Mouse (Mus musculus): ENCODE measurements around the gene Lck.

Lck gene

GRCm38 (mm10) chr4:129507434-129508236 lies 65.8 kb downstream of the Lck start:
- no peak for DNase-seq

DNA sequence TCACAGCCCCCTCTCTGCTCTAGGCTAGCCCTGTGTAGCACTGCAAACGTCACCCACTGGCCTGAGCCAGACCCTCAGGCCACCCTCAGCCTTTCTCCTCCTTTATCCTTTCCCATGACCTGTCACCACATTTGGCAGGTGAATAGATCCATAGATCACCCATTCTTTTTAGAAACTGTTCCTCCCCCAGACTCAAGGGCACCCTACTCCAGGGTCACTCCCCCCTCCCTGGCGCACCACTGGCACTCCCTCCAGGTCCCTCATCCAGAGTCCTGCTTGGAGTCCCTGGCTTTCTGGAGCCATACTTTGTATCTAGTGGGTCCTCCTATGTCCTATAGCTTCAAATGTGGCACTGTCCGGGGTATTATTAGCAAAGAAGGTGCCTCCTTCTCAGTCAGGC lies 67.9 kb downstream of the Lck start:
- DNase-seq, result no peak

- DNase-seq, result no peak
These were observed 70.5 kb downstream of the Lck start for GRCm38 (mm10) chr4:129502901-129503444.

GRCm38 (mm10) chr4:129502327-129502888 lies 71.0 kb downstream of the Lck start:
- no peak for DNase-seq

DNA sequence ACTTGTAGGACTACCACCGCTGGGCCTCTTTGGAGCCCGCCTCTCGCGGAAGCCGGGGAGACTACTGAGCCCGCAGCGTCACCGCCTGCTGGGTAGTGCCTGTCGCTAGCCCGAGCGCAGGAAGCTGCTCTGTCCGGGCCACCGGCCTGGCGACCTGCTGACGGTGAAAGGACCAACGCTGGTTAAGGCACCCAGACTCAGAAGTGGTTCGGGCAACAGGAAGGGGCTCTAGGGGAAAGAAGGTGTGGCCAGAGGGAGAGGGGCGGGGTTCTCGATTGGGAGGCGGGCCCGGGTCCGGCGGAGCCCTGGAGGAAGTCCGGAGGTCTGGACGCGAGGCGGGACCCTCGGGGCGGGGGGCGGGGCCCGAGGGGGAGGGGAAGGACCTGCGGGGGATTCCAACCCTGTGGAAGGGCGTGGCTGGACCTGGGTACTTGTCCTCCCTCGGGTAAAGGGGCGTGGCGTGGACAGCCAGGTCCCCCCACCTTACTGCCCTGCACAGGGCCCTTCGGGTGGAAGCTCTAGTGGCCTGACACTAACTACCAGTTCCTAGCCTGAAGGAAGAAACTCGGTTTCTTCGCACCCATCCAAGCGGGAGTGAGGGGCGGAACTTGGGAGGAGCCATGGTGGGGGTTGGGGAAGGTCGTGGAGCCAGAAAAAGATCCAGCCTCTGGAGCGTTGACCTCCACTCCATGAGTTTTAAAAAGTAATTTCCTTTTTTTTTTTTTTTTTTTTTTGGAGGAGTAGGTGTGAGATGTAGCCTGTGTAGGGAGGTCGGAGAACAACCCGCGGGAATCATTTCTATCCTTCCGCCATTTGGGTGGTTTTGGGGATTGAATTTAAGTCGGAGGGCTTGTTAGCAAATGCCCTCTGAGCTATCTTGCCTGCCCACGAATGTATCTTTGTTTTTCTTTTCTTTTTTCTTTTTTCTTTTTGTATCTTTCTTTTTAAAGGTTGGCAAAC lies 72.6 kb downstream of the Lck start:
- DNase-seq, result peak; percentile 95

- DNase-seq, result no peak
These were observed 73.4 kb downstream of the Lck start for GRCm38 (mm10) chr4:129500017-129500416.

DNA sequence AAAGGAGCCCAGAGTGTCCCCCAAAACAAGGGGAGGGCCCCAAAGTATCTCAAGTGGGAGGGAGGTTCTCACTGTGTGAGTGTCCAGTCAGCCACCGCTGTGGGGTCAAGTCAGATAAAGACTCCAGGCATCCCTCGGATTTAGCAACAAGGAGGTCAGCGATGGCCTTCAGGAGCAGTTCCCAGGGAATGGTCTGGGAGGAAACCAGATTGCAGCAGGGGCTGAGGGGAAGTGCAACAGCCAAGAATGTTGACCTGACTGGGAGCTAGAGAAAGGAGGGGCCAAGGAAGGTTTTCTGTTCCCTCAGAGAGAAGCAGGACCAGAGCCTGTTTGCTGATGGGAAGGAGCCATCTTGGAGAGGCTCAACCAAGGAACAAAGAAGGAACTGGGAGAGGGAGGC lies 74.5 kb downstream of the Lck start:
- DNase-seq, result no peak
